Mouse (Mus musculus) liver, embryonic 14.5 days (tissue): ENCODE measurements at regions not wholly inside any gene's neighbourhood (a gene's known extent, or its start where the extent isn't known, plus 50 kb on each side); places are given as distances from the start of the nearest gene placed in this dataset.

Experiments
- CTCF ChIP-seq: IDR thresholded peaks from 2 replicates; pipeline ENCODE4 v1.5.1; 2016; ENCODE audit warnings: antibody characterized with exemption, low read depth, control low read depth
- EP300 ChIP-seq: IDR thresholded peaks from 2 replicates; pipeline ENCODE4 v1.6.1; 2016; ENCODE audit warnings: antibody characterized with exemption, low read depth

- TF ChIP-seq CTCF: no peak
- no peak for TF ChIP-seq EP300
These were observed 221.6 kb upstream of the Runx1 start for GRCm38 (mm10) chr16:93047594-93047993.
